Mouse (Mus musculus): ENCODE results near the gene Ccdc87. TPM values are rescaled to one million over a fixed set of nuclear protein-coding genes. Genes with fewer than 3 reads are reported as not detected.

Ccdc87 gene
- polyA plus RNA-seq (2015; fragmentation: Nextera tagmentation; extraction: Ambion mirVana): 0.04 TPM in 1 of 2 replicates, not detected in the other

GRCm38 (mm10) chr19:4839149-4839548 lies at the start of gene Ccdc87, which contains the start of gene Ccs:
TSS of gene Ccdc87 (plus strand) at chr19:4839366.
TSS of gene Ccs (minus strand) at chr19:4839332.

GRCm38 (mm10) chr19:4793831-4794422 lies 45.2 kb upstream of the Ccdc87 start, which contains the start of gene Rbm4:
TSS of gene Rbm4 (minus strand) at chr19:4793901.

GRCm38 (mm10) chr19:4811063-4811908 lies 27.9 kb upstream of the Ccdc87 start, which contains the start of the genes Gm21992 and Rbm14:
TSS of gene Gm21992 (minus strand) at chr19:4811612.
TSS of gene Rbm14 (minus strand) at chr19:4811634.

GRCm38 (mm10) chr19:4854552-4855469 lies 15.6 kb downstream of the Ccdc87 start, which contains the start of gene Ctsf:
TSS of gene Ctsf (plus strand) at chr19:4855130.

GRCm38 (mm10) chr19:4877785-4878184 lies 38.6 kb downstream of the Ccdc87 start, which contains the start of gene Actn3:
TSS of gene Actn3 (minus strand) at chr19:4877909.

GRCm38 (mm10) chr19:4878405-4879323 lies 39.5 kb downstream of the Ccdc87 start, which contains the start of gene Zdhhc24:
TSS of gene Zdhhc24 (plus strand) at chr19:4878668.

Other genes starting within 250 kb of the Ccdc87 start
- gene Lrfn4, start 223.7 kb upstream of the Ccdc87 start, polyA plus RNA-seq (2015; fragmentation: Nextera tagmentation; extraction: Ambion mirVana): 1.5 and 1.7 TPM in 2 replicates
- gene Rce1, start 213.7 kb upstream of the Ccdc87 start, polyA plus RNA-seq (2015; fragmentation: Nextera tagmentation; extraction: Ambion mirVana): 35.6 and 38.2 TPM in 2 replicates
- 1.2 and 1.6 TPM in 2 replicates for gene Gm960, start 140.7 kb upstream of the Ccdc87 start, polyA plus RNA-seq (2015; fragmentation: Nextera tagmentation; extraction: Ambion mirVana)
- gene Sptbn2, start 128.2 kb upstream of the Ccdc87 start, polyA plus RNA-seq (2015; fragmentation: Nextera tagmentation; extraction: Ambion mirVana): 0.84 and 0.91 TPM in 2 replicates
- 19.3 and 20.2 TPM in 2 replicates for gene Rbm4b, start 82.9 kb upstream of the Ccdc87 start, polyA plus RNA-seq (2015; fragmentation: Nextera tagmentation; extraction: Ambion mirVana)
- 17.1 and 20.8 TPM in 2 replicates for gene Rbm4, start 45.5 kb upstream of the Ccdc87 start, polyA plus RNA-seq (2015; fragmentation: Nextera tagmentation; extraction: Ambion mirVana)
- 14.5 and 15.7 TPM in 2 replicates for gene Gm21992, start 27.8 kb upstream of the Ccdc87 start, polyA plus RNA-seq (2015; fragmentation: Nextera tagmentation; extraction: Ambion mirVana)
- 24.3 and 30.8 TPM in 2 replicates for gene Rbm14, start 27.7 kb upstream of the Ccdc87 start, polyA plus RNA-seq (2015; fragmentation: Nextera tagmentation; extraction: Ambion mirVana)
- gene Ccs, start within 50 bp of the Ccdc87 start, polyA plus RNA-seq (2015; fragmentation: Nextera tagmentation; extraction: Ambion mirVana): 45.7 and 45.9 TPM in 2 replicates
- gene Ctsf, start 15.8 kb downstream of the Ccdc87 start, polyA plus RNA-seq (2015; fragmentation: Nextera tagmentation; extraction: Ambion mirVana): 46.6 and 51.4 TPM in 2 replicates
- gene Actn3, start 38.5 kb downstream of the Ccdc87 start, polyA plus RNA-seq (2015; fragmentation: Nextera tagmentation; extraction: Ambion mirVana): 2.0 and 2.5 TPM in 2 replicates
- gene Zdhhc24, start 39.3 kb downstream of the Ccdc87 start, polyA plus RNA-seq (2015; fragmentation: Nextera tagmentation; extraction: Ambion mirVana): 7.5 and 8.5 TPM in 2 replicates
- gene Bbs1, start 67.3 kb downstream of the Ccdc87 start, polyA plus RNA-seq (2015; fragmentation: Nextera tagmentation; extraction: Ambion mirVana): 1.3 TPM in 2 replicates
- 59.2 and 62.6 TPM in 2 replicates for gene Dpp3, start 88.9 kb downstream of the Ccdc87 start, polyA plus RNA-seq (2015; fragmentation: Nextera tagmentation; extraction: Ambion mirVana)
- gene Peli3, start 103.8 kb downstream of the Ccdc87 start, polyA plus RNA-seq (2015; fragmentation: Nextera tagmentation; extraction: Ambion mirVana): 0.85 and 1.1 TPM in 2 replicates
- gene Mrpl11, start 122.8 kb downstream of the Ccdc87 start, polyA plus RNA-seq (2015; fragmentation: Nextera tagmentation; extraction: Ambion mirVana): 70.0 and 78.0 TPM in 2 replicates
- gene Npas4, start 150.9 kb downstream of the Ccdc87 start, polyA plus RNA-seq (2015; fragmentation: Nextera tagmentation; extraction: Ambion mirVana): 0.47 and 0.60 TPM in 2 replicates
- 1.9 and 2.1 TPM in 2 replicates for gene Slc29a2, start 184.5 kb downstream of the Ccdc87 start, polyA plus RNA-seq (2015; fragmentation: Nextera tagmentation; extraction: Ambion mirVana)
- 26.6 and 28.5 TPM in 2 replicates for gene B4gat1, start 199.5 kb downstream of the Ccdc87 start, polyA plus RNA-seq (2015; fragmentation: Nextera tagmentation; extraction: Ambion mirVana)
- 0.24 and 0.34 TPM in 2 replicates for gene AC124502.3, start 199.5 kb downstream of the Ccdc87 start, polyA plus RNA-seq (2015; fragmentation: Nextera tagmentation; extraction: Ambion mirVana)
- gene Brms1, start 202.0 kb downstream of the Ccdc87 start, polyA plus RNA-seq (2015; fragmentation: Nextera tagmentation; extraction: Ambion mirVana): 26.0 and 29.3 TPM in 2 replicates
- gene Rin1, start 211.1 kb downstream of the Ccdc87 start, polyA plus RNA-seq (2015; fragmentation: Nextera tagmentation; extraction: Ambion mirVana): 6.4 and 7.8 TPM in 2 replicates
- gene Cd248, start 228.7 kb downstream of the Ccdc87 start, polyA plus RNA-seq (2015; fragmentation: Nextera tagmentation; extraction: Ambion mirVana): 89.9 and 99.5 TPM in 2 replicates
- gene Tmem151a, start 246.2 kb downstream of the Ccdc87 start, polyA plus RNA-seq (2015; fragmentation: Nextera tagmentation; extraction: Ambion mirVana): 6.8 and 7.9 TPM in 2 replicates
- 161 and 162 TPM in 2 replicates for gene Yif1a, start 249.2 kb downstream of the Ccdc87 start, polyA plus RNA-seq (2015; fragmentation: Nextera tagmentation; extraction: Ambion mirVana)